Mouse (Mus musculus): ENCODE results near the gene Gm34653.

DNA sequence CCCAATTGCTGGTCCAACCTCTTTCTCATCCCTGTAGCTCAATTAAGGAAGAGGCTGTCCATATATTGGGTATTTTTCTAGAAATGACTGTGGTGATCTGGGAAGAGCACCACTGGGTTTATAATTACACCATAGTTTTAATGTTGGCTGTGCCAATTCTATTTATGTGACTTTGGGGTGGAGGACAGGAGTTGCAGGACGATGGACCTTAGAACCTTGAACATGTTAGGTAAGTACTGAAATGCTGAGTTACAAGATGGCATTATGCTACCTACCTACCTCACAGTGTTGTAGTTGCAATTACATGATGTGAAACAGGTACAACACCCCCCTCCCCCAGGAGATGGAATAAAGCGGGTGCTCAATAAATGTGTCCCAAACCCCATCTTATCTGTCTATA is 50.0 kb downstream of the Gm34653 start:
- TF ChIP-seq POLR2A (IDR thresholded peaks at IDR 0.05; ENCODE audit: borderline replicate concordance, low read depth, low read length) (no peak), CTCF (IDR thresholded peaks at IDR 0.05; ENCODE audit: low read depth, low read length) (no peak)

Data from bone marrow macrophage, adult 2 months (primary cell).